Mouse (Mus musculus): ENCODE data around the gene Grin3a.

GRCm38 (mm10) chr4:49623916-49624315, 221.6 kb downstream of the Grin3a start:
- no peak for TF ChIP-seq CTCF (IDR thresholded peaks at IDR 0.05; ENCODE audit: borderline replicate concordance, control insufficient read depth, extremely low read depth, insufficient read depth, low read length, poor library complexity)
- TF ChIP-seq POLR2A (IDR thresholded peaks at IDR 0.05; ENCODE audit: control insufficient read depth, extremely low read depth, insufficient read depth, low read length, poor library complexity), result no peak
